Mouse (Mus musculus) intestine, postnatal 0 days (tissue): Measurements from ENCODE around the gene Tifa. TPM values are rescaled to one million over a fixed set of nuclear protein-coding genes. Genes with fewer than 3 reads are reported as not detected.

Experiments
- ATAC-seq: fragments of 200-750 bp; cut with Nextera tagmentation; 2 replicates; pipeline ENCODE4 v1.8.0; 2017; ENCODE audit warnings: mild to moderate bottlenecking, moderate TSS enrichment, moderate library complexity
- H3K27ac ChIP-seq: fragments of 300-500 bp; sonication (generic); 2 replicates; pipeline ENCODE4 v1.5.1; 2014; ENCODE audit warnings: mild to moderate bottlenecking, low read depth, low read length, moderate library complexity
- H3K27me3 ChIP-seq: fragments of 300-500 bp; sonication (generic); replicated peaks from 2 replicates; pipeline ENCODE4 v1.6.1; 2014; ENCODE audit warnings: low read length, mixed read lengths; ENCODE audit not compliant: control insufficient read depth, insufficient read depth
- H3K36me3 ChIP-seq: fragments of 300-500 bp; sonication (generic); 2 replicates; pipeline ENCODE4 v1.6.1; 2014; ENCODE audit warnings: mild to moderate bottlenecking, moderate library complexity; ENCODE audit not compliant: control insufficient read depth, insufficient read depth
- H3K4me1 ChIP-seq: fragments of 300-500 bp; sonication (generic); replicated peaks from 2 replicates; pipeline ENCODE4 v1.6.1; 2014; ENCODE audit warnings: antibody characterized with exemption, low read length, mixed read lengths; ENCODE audit not compliant: control insufficient read depth, insufficient read depth
- H3K4me2 ChIP-seq: fragments of 300-500 bp; sonication (generic); replicated peaks from 2 replicates; pipeline ENCODE4 v1.6.1; 2014; ENCODE audit warnings: low read depth, mild to moderate bottlenecking, moderate library complexity
- H3K4me3 ChIP-seq: fragments of 300-500 bp; sonication (generic); 2 replicates; pipeline ENCODE4 v1.5.1; 2014; ENCODE audit warnings: low read depth, low read length
- H3K9ac ChIP-seq: fragments of 300-500 bp; sonication (generic); 2 replicates; pipeline ENCODE4 v1.6.1; 2014; ENCODE audit warnings: mild to moderate bottlenecking, low read depth, low read length
- H3K9me3 ChIP-seq: fragments of 300-500 bp; sonication (generic); 2 replicates; pipeline ENCODE4 v1.6.1; 2016; ENCODE audit warnings: mixed run types; ENCODE audit not compliant: control insufficient read depth
- CTCF ChIP-seq: sonication (generic); IDR thresholded peaks from 2 replicates; pipeline ENCODE4 v1.5.1; 2016; ENCODE audit warnings: low read depth, mild to moderate bottlenecking, control low read depth, antibody characterized with exemption, moderate library complexity
- WGBS: fragments of 180-500 bp; shearing (Covaris S2); extraction: QIAGEN DNeasy Blood & Tissue Kit; methylation state at CpG from one replicate; pipeline ENCODE4 v1.1.7; 2014; 5-methylcytosine and 5-hydroxymethylcytosine counted together
- polyA plus RNA-seq: library from polyadenylated mRNA; unstranded; fragments of >200 nt; fragmentation: Nextera tagmentation; extraction: Ambion mirVana; gene quantifications from 2 replicates; pipeline ENCODE4 v1.2.1, GENCODE M21; 2015

Gene Tifa
- polyA plus RNA-seq, 1 experiment from 2014 or later: 63.0 TPM

GRCm38 (mm10) chr3:127862479-127862878 lies 72.9 kb downstream of the Tifa start:
- H3K4me1 ChIP-seq: no peaks in the 10 kb centered on the region
- H3K27me3 ChIP-seq: no peaks in the 10 kb centered on the region
- TF ChIP-seq CTCF: no peak
- no peaks in the 10 kb centered on the region for H3K9me3 ChIP-seq
- H3K4me3 ChIP-seq: no peak overlapping the region
- no peak for ATAC-seq
- no peak overlapping the region for H3K27ac ChIP-seq
- no peak overlapping the region for H3K9ac ChIP-seq
- 72% methylated on average over 4 of the region's 4 CpGs for WGBS
- H3K4me2 ChIP-seq: no peak overlapping the region
- H3K36me3 ChIP-seq: no peaks in the 10 kb centered on the region

- H3K9ac ChIP-seq: no peak overlapping the region
- 51% methylated on average over 3 of the region's 3 CpGs for WGBS
- H3K27ac ChIP-seq: no peak overlapping the region
- no peak for ATAC-seq
- TF ChIP-seq CTCF: no peak
- no peaks in the 10 kb centered on the region for H3K36me3 ChIP-seq
- no peak overlapping the region for H3K4me3 ChIP-seq
- no peaks in the 10 kb centered on the region for H3K27me3 ChIP-seq
- H3K4me1 ChIP-seq: no peaks in the 10 kb centered on the region
- no peaks in the 10 kb centered on the region for H3K9me3 ChIP-seq
- H3K4me2 ChIP-seq: no peak overlapping the region
Measured at GRCm38 (mm10) chr3:127863571-127863970, 74.0 kb downstream of the Tifa start.

GRCm38 (mm10) chr3:127864242-127864641 lies 74.6 kb downstream of the Tifa start:
- Histone ChIP-seq H3K9ac (no peak overlapping the region), H3K4me3 (no peak overlapping the region), H3K4me1 (no peaks in the 10 kb centered on the region), H3K36me3 (no peaks in the 10 kb centered on the region), H3K27ac (no peak overlapping the region), H3K4me2 (no peak overlapping the region), H3K9me3 (no peaks in the 10 kb centered on the region), H3K27me3 (no peaks in the 10 kb centered on the region)
- 35% methylated on average over 2 of the region's 2 CpGs for WGBS
- no peak for ATAC-seq
- peak; percentile 39 for TF ChIP-seq CTCF

- Histone ChIP-seq H3K27me3 (no peaks in the 10 kb centered on the region), H3K36me3 (no peaks in the 10 kb centered on the region), H3K4me3 (no peak overlapping the region), H3K4me2 (no peak overlapping the region), H3K4me1 (no peaks in the 10 kb centered on the region), H3K9me3 (no peaks in the 10 kb centered on the region), H3K27ac (no peak overlapping the region), H3K9ac (no peak overlapping the region)
- ATAC-seq: no peak
- TF ChIP-seq CTCF: no peak
- WGBS: 86% methylated on average over 9 of the region's 9 CpGs
Measured at GRCm38 (mm10) chr3:127868046-127868758, 78.6 kb downstream of the Tifa start.

GRCm38 (mm10) chr3:127868880-127869279 lies 79.3 kb downstream of the Tifa start:
- Histone ChIP-seq H3K4me2 (no peak overlapping the region), H3K4me3 (no peak overlapping the region), H3K9me3 (no peaks in the 10 kb centered on the region), H3K27me3 (no peaks in the 10 kb centered on the region), H3K36me3 (no peaks in the 10 kb centered on the region), H3K4me1 (no peaks in the 10 kb centered on the region), H3K27ac (no peak overlapping the region), H3K9ac (no peak overlapping the region)
- ATAC-seq: no peak
- TF ChIP-seq CTCF: no peak
- 69% methylated on average over 5 of the region's 5 CpGs for WGBS

- Histone ChIP-seq H3K36me3 (no peaks in the 10 kb centered on the region), H3K4me3 (no peak overlapping the region), H3K9me3 (no peaks in the 10 kb centered on the region), H3K4me2 (no peak overlapping the region), H3K4me1 (no peaks in the 10 kb centered on the region), H3K9ac (no peak overlapping the region), H3K27me3 (no peaks in the 10 kb centered on the region), H3K27ac (no peak overlapping the region)
- no peak for ATAC-seq
- WGBS: 75% methylated on average over 9 of the region's 9 CpGs
- no peak for TF ChIP-seq CTCF
Measured at GRCm38 (mm10) chr3:127871575-127871974, 82.0 kb downstream of the Tifa start.
